Mouse (Mus musculus): ENCODE measurements around the gene Ankrd44. TPM values are rescaled to one million over a fixed set of nuclear protein-coding genes. Genes with fewer than 3 reads are reported as not detected.
A peak's percentile ranks its signal among the peaks of the same experiment; 100 is the strongest.

The Ankrd44 gene
- polyA plus RNA-seq, 1 experiment = 18.6 TPM

- Histone ChIP-seq H3K27ac (ENCODE audit: insufficient read depth, low read length) (no peak overlapping the region), H3K27me3 (ENCODE audit: control insufficient read depth, insufficient read depth, low read length) (no peaks in the 10 kb centered on the region), H3K4me3 (replicated peaks; ENCODE audit: insufficient read depth, low read depth, low read length) (no peak overlapping the region), H3K4me1 (ENCODE audit: control insufficient read depth, insufficient read depth, low read length) (no peaks in the 10 kb centered on the region; the same call in 1 of the 2 replicates)
- DNase-seq = no peak
- 60% methylated on average over 3 of the region's 3 CpGs for WGBS
- TF ChIP-seq CTCF (IDR thresholded peaks at IDR 0.05; ENCODE audit: borderline replicate concordance, insufficient read depth, low read depth, low read length) (no peak), POLR2A (IDR thresholded peaks at IDR 0.05; ENCODE audit: borderline replicate concordance, insufficient read depth, low read length) (no peak)
These were observed 176.7 kb downstream of the Ankrd44 start for GRCm38 (mm10) chr1:54749516-54749915.

- no peak overlapping the region for H3K4me3 ChIP-seq (replicated peaks; ENCODE audit: insufficient read depth, low read depth, low read length)
These were observed 178.3 kb downstream of the Ankrd44 start for GRCm38 (mm10) chr1:54747785-54748420.

GRCm38 (mm10) chr1:54745666-54746065 lies 180.5 kb downstream of the Ankrd44 start:
- no peak overlapping the region for H3K4me3 ChIP-seq (replicated peaks; ENCODE audit: insufficient read depth, low read depth, low read length)
- H3K27ac ChIP-seq (ENCODE audit: insufficient read depth, low read length) = no peak overlapping the region
- no peaks in the 10 kb centered on the region for H3K27me3 ChIP-seq (ENCODE audit: control insufficient read depth, insufficient read depth, low read length)
- H3K4me1 ChIP-seq (ENCODE audit: control insufficient read depth, insufficient read depth, low read length) = peaks cover 7% of the 10 kb centered on the region; the same call in 1 of the 2 replicates
- DNase-seq = no peak
- TF ChIP-seq POLR2A (IDR thresholded peaks at IDR 0.05; ENCODE audit: borderline replicate concordance, insufficient read depth, low read length) (no peak), CTCF (IDR thresholded peaks at IDR 0.05; ENCODE audit: borderline replicate concordance, insufficient read depth, low read depth, low read length) (no peak)

More at GRCm38 (mm10) chr1:54747785-54748420, 178.3 kb downstream of the Ankrd44 start:
- no peak for DNase-seq
- H3K27me3 ChIP-seq (ENCODE audit: control insufficient read depth, insufficient read depth, low read length) = no peaks in the 10 kb centered on the region
- WGBS = 82% methylated on average over 8 of the region's 8 CpGs
- no peak overlapping the region for H3K27ac ChIP-seq (ENCODE audit: insufficient read depth, low read length)
- no peak for TF ChIP-seq POLR2A (IDR thresholded peaks at IDR 0.05; ENCODE audit: borderline replicate concordance, insufficient read depth, low read length)
- TF ChIP-seq CTCF (IDR thresholded peaks at IDR 0.05; ENCODE audit: borderline replicate concordance, insufficient read depth, low read depth, low read length) = no peak
- H3K4me1 ChIP-seq (ENCODE audit: control insufficient read depth, insufficient read depth, low read length) = peaks cover 4% of the 10 kb centered on the region; the same call in 1 of the 2 replicates

GRCm38 (mm10) chr1:54744171-54744570 lies 182.0 kb downstream of the Ankrd44 start:
- 41% methylated on average over 5 of the region's 5 CpGs for WGBS
- Histone ChIP-seq H3K27me3 (ENCODE audit: control insufficient read depth, insufficient read depth, low read length) (no peaks in the 10 kb centered on the region), H3K27ac (ENCODE audit: insufficient read depth, low read length) (no peak overlapping the region), H3K4me3 (replicated peaks; ENCODE audit: insufficient read depth, low read depth, low read length) (no peak overlapping the region), H3K4me1 (ENCODE audit: control insufficient read depth, insufficient read depth, low read length) (peaks cover 7% of the 10 kb centered on the region; the same call in 1 of the 2 replicates)
- DNase-seq = no peak
- TF ChIP-seq POLR2A (IDR thresholded peaks at IDR 0.05; ENCODE audit: borderline replicate concordance, insufficient read depth, low read length) (no peak), CTCF (IDR thresholded peaks at IDR 0.05; ENCODE audit: borderline replicate concordance, insufficient read depth, low read depth, low read length) (no peak)

- H3K27me3 ChIP-seq (ENCODE audit: control insufficient read depth, insufficient read depth, low read length) = no peaks in the 10 kb centered on the region
- peaks cover 7% of the 10 kb centered on the region; the same call in 1 of the 2 replicates for H3K4me1 ChIP-seq (ENCODE audit: control insufficient read depth, insufficient read depth, low read length)
- no peak for DNase-seq
- no peak overlapping the region for H3K4me3 ChIP-seq (replicated peaks; ENCODE audit: insufficient read depth, low read depth, low read length)
- no peak overlapping the region for H3K27ac ChIP-seq (ENCODE audit: insufficient read depth, low read length)
- no peak for TF ChIP-seq CTCF (IDR thresholded peaks at IDR 0.05; ENCODE audit: borderline replicate concordance, insufficient read depth, low read depth, low read length)
- no peak for TF ChIP-seq POLR2A (IDR thresholded peaks at IDR 0.05; ENCODE audit: borderline replicate concordance, insufficient read depth, low read length)
- 46% methylated on average over 8 of the region's 8 CpGs for WGBS
These were observed 183.1 kb downstream of the Ankrd44 start for GRCm38 (mm10) chr1:54743072-54743471.

- Histone ChIP-seq H3K27ac (ENCODE audit: insufficient read depth, low read length) (no peak overlapping the region), H3K4me3 (replicated peaks; ENCODE audit: insufficient read depth, low read depth, low read length) (no peak overlapping the region), H3K27me3 (ENCODE audit: control insufficient read depth, insufficient read depth, low read length) (no peaks in the 10 kb centered on the region), H3K4me1 (ENCODE audit: control insufficient read depth, insufficient read depth, low read length) (peaks cover 7% of the 10 kb centered on the region; the same call in 1 of the 2 replicates)
- TF ChIP-seq CTCF (IDR thresholded peaks at IDR 0.05; ENCODE audit: borderline replicate concordance, insufficient read depth, low read depth, low read length) (no peak), POLR2A (IDR thresholded peaks at IDR 0.05; ENCODE audit: borderline replicate concordance, insufficient read depth, low read length) (no peak)
- DNase-seq = peak in 1 of 2 experiments; percentile 27
- 43% methylated on average over 5 of the region's 5 CpGs for WGBS
These were observed 185.3 kb downstream of the Ankrd44 start for GRCm38 (mm10) chr1:54740936-54741335.

GRCm38 (mm10) chr1:54737472-54737871 lies 188.7 kb downstream of the Ankrd44 start:
- Histone ChIP-seq H3K27me3 (ENCODE audit: control insufficient read depth, insufficient read depth, low read length) (no peaks in the 10 kb centered on the region), H3K27ac (ENCODE audit: insufficient read depth, low read length) (no peak overlapping the region), H3K4me1 (ENCODE audit: control insufficient read depth, insufficient read depth, low read length) (0 out of 2 replicates have a peak, but pooled peaks cover 3% of the 10 kb centered on the region), H3K4me3 (replicated peaks; ENCODE audit: insufficient read depth, low read depth, low read length) (no peak overlapping the region)
- no peak for TF ChIP-seq POLR2A (IDR thresholded peaks at IDR 0.05; ENCODE audit: borderline replicate concordance, insufficient read depth, low read length)
- TF ChIP-seq CTCF (IDR thresholded peaks at IDR 0.05; ENCODE audit: borderline replicate concordance, insufficient read depth, low read depth, low read length) = no peak
- WGBS = 84% methylated on average over 3 of the region's 3 CpGs
- no peak for DNase-seq
